Mouse (Mus musculus): ENCODE measurements around the gene Tmem145.

GRCm38 (mm10) chr7:25315306-25316041 lies 9.6 kb downstream of the Tmem145 start:
- TF ChIP-seq CTCF (IDR thresholded peaks at IDR 0.05; ENCODE audit: low read depth) = no peak
- TF ChIP-seq EP300 (IDR thresholded peaks at IDR 0.05; ENCODE audit: low read depth) = no peak

All from heart, postnatal 0 days (tissue).